In genomic region chr14:16840951-16841596, GRCm38 (mm10) we compare ENCODE assay signal across 8 mouse cellular contexts. TPM values are rescaled to one million over a fixed set of nuclear protein-coding genes. Genes with fewer than 3 reads are reported as not detected.
A peak's percentile ranks its signal among the peaks of the same experiment; 100 is the strongest.
DNase-seq lines count a peak whose midpoint lies in the region; ATAC-seq and TF ChIP-seq lines count a peak whose summit lies in the region.

No protein-coding gene starts in this region.

- H3K4me3 ChIP-seq in midbrain, postnatal 0 days (ENCODE audit: low read depth, low read length): no peak overlapping the region

- H3K4me2 ChIP-seq in midbrain, postnatal 0 days (ENCODE audit: low read depth, low read length, poor library complexity, severe bottlenecking): no peak overlapping the region

- TF ChIP-seq CTCF in midbrain, postnatal 0 days (IDR thresholded peaks at IDR 0.05): no peak

- 43% methylated on average over 8 of the region's 8 CpGs for WGBS in midbrain, postnatal 0 days

- H3K27me3 ChIP-seq in midbrain, postnatal 0 days (ENCODE audit: insufficient read depth, low read length): no peaks in the 10 kb centered on the region

- H3K36me3 ChIP-seq in midbrain, postnatal 0 days (ENCODE audit: insufficient read depth, low read length): no peaks in the 10 kb centered on the region

- no peaks in the 10 kb centered on the region for H3K9me3 ChIP-seq in midbrain, postnatal 0 days (ENCODE audit: low read length)

- peak; percentile 44 to 47 for DNase-seq in left cerebral cortex, postnatal 10 days (ENCODE audit: extremely low spot score in 1 of 2, low spot score in 2 of 2)
- no peak for DNase-seq in left cerebral cortex, adult 8-10 months (ENCODE audit: low spot score in 2 of 2)
- DNase-seq in adrenal gland, postnatal 36 days: peak; percentile 30 to 32
- DNase-seq in cerebellum, postnatal 36 days: peak; percentile 53 to 59
- DNase-seq in kidney, postnatal 36 days: peak; percentile 71 to 73
- peak; percentile 86 for DNase-seq in midbrain, postnatal 0 days (ENCODE audit: low spot score)
- DNase-seq in urinary bladder, postnatal 10 days (ENCODE audit: low spot score): no peak

- H3K9ac ChIP-seq in midbrain, postnatal 0 days (replicated peaks; ENCODE audit: low read length, poor library complexity, severe bottlenecking): no peak overlapping the region

- intact Hi-C loops in left cerebral cortex, postnatal 10 days (cut with DNase I): no loop called here

- H3K4me1 ChIP-seq in midbrain, postnatal 0 days (ENCODE audit: insufficient read depth, low read length): no peaks in the 10 kb centered on the region

- no peak for ATAC-seq in midbrain, postnatal 0 days (ENCODE audit: low FRiP score)
- no peak for ATAC-seq in megakaryocyte, adult 5-6 weeks (ENCODE audit: poor library complexity, severe bottlenecking)

- no peak overlapping the region for H3K27ac ChIP-seq in midbrain, postnatal 0 days (ENCODE audit: low read depth, low read length)

RNA-seq across cellular contexts. Expression of gene Rarb, which starts 22.1 kb away (rescaled TPM):
- total RNA-seq in left cerebral cortex, postnatal 10 days (2021): 10 to 100 TPM in 1 of 2 experiments, 1 to 10 TPM in 1; 8.7 to 14.8 TPM
- total RNA-seq in left cerebral cortex, adult 8-10 months (2022): 10 to 100 TPM; 35.7 to 38.3 (median 36.5) TPM
- 10 to 100 TPM; 16.2 to 16.7 TPM for total RNA-seq in adrenal gland, postnatal 36 days (2021)
- 13.3 and 16.7 TPM in 2 replicates for total RNA-seq in midbrain, postnatal 0 days (2014; rRNA removed)
- polyA plus RNA-seq in midbrain, postnatal 0 days (2015; fragmentation: Nextera tagmentation; extraction: Ambion mirVana): 4.4 and 5.3 TPM in 2 replicates
- total RNA-seq in megakaryocyte, adult 5-6 weeks (2015): not detected in 2 replicates
- total RNA-seq in megakaryocyte, adult 5-6 weeks (2017): 0.11 TPM in 1 of 2 replicates, not detected in the other

Comparison
In these comparisons a context has a peak if more than half of its experiments do, and no peak if none do; other contexts are left out.
1. DNase-seq: peak in left cerebral cortex, postnatal 10 days (2 of 2), adrenal gland, postnatal 36 days (2 of 2), cerebellum, postnatal 36 days (2 of 2), kidney, postnatal 36 days (2 of 2) and midbrain, postnatal 0 days (single experiment); none in left cerebral cortex, adult 8-10 months (0 of 2) and urinary bladder, postnatal 10 days (single experiment).
2. RNA of gene Rarb, which starts 22.1 kb away (total RNA-seq): 35.7 to 38.3 TPM in left cerebral cortex, adult 8-10 months, 16.2 to 16.7 TPM in adrenal gland, postnatal 36 days, 13.3 to 16.7 TPM in midbrain, postnatal 0 days and 8.7 to 14.8 TPM in left cerebral cortex, postnatal 10 days; 0.11 TPM in megakaryocyte, adult 5-6 weeks; every median in the first group is over 4 times any median in the second.